Mouse (Mus musculus): ENCODE measurements around the gene Pcif1.
A peak's percentile ranks its signal among the peaks of the same experiment; 100 is the strongest.
"Not testable (repeated sequence)": the region's sequence is repeated elsewhere in the genome, so short reads cannot be mapped to it uniquely, and the experiment has no call there.

The Pcif1 gene

DNA sequence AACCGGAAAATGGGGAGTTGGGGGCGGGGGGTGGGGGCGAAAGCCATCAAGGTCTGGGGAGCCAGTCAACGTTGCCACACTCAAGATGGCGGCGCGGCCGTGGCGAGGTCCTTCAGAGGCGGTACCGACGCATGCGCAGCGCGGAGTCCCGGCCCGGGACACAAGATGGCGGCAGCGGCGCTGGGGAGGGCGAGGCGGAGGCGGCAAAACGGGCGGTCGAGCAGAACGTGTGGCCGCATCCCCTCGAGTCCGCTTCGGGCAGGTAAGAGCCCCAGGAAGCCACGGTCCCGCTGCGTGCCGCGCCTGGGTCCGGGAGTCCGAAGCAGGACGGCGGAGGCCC is at the start of gene Pcif1:
Gene Pcif1 (plus strand): TSS at position 77 of the 340 bp plus-strand sequence.
- DNase-seq, result peak; percentile 95

DNA sequence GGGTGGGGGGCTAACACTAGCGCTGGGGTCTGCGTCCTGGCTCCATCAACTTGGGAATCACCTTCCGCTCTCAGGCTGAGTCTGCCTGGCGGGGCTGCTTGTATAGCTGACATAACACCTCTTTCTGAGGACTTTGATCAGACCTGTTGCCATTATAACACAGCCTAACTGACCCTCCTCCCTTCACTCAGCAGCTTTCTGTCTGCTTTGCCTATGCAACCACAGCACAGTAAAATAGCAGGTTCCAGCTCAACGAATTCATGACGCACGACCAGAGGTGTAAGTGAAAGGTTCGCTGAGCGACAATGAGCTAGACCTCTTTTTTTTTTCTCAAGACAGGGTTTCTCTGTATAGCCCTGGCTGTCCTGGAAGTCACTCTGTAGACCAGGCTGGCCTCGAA is 48.1 kb upstream of the Pcif1 start:
- no peak for DNase-seq

DNA sequence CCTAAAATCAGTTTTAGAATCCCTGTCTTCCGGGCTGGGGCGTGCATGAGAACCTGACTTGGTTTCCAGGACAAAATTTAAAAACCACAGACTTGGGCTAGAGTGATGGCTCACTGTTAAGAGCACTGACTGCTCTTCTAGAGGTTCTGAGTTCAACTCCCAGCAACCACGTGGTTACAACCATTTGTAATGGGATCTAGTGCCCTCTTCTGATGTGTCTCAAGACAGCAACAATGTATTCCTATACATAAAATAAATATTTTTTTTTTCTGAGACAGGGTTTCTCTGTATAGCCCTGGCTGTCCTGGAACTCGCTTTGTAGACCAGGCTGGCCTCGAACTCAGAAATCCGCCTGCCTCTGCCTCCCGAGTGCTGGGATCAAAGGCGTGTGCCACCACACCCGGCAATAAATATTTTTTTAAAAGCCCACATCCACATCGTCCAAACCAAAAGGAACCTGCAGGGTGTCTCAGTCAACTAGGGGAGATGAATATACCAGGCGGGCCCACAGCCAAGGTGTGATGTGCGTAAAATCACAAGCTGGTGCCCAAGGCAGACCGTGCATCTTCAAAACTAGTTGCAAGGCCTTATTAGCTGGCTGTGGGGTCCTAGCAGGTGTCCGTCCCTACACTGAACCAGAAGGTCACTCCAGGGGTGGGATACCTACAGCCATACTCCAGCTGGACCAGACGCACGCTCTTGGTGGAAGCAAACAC is 46.9 kb upstream of the Pcif1 start:
- DNase-seq, result peak; percentile 61

DNA sequence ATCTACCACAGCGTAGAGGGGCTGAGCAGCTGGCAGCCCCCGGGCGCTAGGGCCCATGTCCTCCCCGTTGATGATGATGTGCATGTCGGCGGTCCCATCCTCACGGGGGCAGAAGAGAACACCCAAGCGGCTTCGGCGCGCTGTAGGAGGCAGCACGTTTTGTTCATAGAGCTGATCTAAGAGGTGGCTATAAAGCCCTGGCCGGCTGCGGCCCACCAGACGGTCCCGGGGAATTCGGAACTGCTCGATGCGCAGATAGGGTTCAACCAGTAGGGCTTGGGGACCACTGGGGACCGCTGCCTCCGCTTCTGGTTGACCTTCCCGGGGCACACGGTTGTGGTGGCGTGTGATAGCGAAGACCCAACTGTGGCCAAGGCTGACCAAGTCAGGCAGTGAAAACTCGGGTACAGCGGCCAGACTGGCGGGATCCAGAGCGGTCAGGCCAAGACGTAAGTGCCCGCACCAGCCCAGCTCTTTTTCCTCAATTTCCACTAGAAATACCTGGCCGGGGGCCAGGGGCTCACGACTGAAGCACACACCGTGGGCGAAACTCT is 46.3 kb upstream of the Pcif1 start, which contains the start of gene Ctsa:
Gene Ctsa (plus strand): TSS at position 126 of the 554 bp plus-strand sequence.
- DNase-seq, result peak; percentile 80

DNA sequence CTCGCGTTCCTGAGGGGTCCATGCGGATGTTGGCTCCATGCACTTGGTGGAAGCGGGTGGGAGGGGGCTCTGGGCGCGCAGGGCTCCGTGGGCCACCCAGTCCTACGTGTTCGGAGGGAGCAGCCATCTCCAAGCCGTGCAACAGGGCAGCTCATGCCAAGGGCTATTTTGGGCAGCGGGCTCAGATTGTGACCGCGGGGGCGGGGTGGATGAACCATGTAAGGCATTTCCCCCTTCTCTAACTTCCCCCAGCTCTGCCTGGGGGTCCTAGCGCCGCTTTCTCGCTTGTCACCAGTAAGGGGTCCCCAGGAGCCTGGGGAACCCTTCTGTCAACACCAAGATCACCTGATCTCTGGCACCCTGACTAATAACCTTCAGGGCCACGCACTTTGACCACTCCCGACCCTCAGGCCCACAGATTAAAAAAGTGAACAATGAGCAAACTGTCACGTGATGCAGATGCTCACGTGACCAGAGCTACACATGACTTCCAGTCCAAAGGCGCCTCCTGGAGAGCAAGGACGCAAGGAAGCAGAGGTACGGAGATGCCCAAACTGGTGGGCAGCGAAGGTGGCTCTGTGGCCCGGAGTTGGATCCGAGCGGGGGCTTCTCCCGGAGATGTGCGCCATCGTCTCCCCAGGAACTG is 45.7 kb upstream of the Pcif1 start, which contains the start of gene Neurl2:
Gene Neurl2 (minus strand): TSS at position 143 of the 646 bp plus-strand sequence.
- DNase-seq, result peak; percentile 95

DNA sequence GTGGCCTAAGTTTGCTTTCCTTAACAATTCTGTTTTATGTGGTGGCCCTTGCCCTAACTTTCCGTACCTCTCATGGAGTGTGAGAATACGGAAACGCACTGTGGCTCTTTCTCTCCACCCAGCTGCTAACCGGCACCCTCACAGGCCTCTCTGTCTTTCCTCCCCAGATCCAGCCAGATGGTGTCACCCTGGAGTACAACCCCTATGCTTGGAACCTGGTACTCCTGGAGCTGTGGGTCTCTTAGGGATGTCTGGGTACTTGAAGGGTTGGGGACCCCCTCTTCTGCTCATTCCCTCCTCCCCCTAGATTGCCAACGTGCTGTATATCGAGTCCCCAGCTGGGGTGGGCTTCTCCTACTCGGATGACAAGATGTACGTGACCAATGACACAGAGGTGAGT is 44.6 kb upstream of the Pcif1 start:
- DNase-seq, result no peak

DNA sequence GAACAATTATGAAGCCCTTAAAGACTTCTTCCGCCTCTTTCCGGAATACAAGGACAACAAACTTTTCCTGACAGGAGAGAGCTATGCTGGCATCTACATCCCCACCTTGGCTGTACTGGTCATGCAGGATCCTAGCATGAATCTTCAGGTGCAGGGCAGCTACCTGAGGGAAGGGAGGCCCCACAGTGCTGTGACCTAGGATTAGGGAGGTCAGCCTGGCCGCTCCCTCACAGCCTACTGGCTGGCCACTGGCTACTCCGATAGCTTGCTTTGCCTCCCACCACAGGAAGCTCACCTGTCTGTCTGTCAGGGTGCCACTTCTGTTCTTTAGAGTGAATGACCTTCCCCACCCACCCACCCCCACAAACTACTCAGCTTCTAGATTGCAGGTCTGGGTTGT is 43.9 kb upstream of the Pcif1 start:
- DNase-seq, result no peak

DNA sequence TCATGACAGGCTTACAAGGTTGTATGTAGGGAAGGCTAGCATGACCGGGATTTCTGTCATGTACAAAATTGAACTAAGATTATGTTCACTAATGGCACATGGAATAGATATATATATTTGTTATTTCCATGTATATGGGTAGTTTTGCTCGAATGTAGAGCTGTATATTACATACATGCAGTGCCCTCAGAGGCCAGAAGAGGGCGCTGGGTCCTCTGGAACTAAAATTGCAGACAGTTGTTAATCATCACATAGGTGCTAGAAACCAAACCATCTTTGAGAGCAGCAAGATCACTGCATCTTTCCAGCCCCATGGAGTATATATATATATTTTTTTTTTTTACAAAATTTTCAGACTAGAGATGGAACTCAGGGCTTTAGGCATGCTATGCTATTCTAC is 33.3 kb upstream of the Pcif1 start:
- no peak for DNase-seq

DNA sequence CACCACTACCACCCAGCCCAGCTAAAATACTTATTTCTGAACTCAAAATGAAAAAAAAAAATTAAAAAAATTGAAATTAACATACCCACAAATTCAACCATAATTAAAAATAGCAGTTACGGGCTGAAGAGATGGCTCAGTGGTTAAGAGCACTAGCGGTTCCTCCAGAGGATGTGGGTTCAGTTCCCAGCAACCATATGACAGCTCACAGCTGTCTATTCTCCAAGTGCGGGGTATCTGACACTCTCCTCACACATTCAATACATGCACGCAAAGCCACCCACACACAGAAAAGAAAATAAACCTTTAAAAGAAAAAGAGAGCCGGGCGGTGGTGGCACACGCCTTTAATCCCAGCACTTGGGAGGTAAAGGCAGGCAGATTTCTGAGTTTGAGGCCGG is 29.0 kb upstream of the Pcif1 start:
- DNase-seq, result no peak

DNA sequence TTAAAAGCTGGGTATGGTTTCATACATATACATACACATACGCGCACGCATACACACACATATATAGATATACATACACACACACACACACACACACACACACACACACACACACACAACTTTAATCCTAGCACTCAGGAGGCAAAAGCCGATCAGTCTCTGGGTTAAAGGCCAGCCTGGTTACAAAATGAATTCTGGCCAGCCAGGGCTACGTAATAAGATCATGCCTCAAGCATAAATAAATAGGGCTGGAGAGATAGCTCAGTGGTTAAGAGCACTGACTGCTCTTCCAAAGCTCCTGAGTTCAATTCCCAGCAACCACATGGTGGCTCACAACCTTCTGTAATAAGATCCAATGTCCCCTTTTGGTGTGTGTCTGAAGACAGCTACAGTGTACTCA is 23.5 kb upstream of the Pcif1 start:
- not testable (repeated sequence) for DNase-seq

DNA sequence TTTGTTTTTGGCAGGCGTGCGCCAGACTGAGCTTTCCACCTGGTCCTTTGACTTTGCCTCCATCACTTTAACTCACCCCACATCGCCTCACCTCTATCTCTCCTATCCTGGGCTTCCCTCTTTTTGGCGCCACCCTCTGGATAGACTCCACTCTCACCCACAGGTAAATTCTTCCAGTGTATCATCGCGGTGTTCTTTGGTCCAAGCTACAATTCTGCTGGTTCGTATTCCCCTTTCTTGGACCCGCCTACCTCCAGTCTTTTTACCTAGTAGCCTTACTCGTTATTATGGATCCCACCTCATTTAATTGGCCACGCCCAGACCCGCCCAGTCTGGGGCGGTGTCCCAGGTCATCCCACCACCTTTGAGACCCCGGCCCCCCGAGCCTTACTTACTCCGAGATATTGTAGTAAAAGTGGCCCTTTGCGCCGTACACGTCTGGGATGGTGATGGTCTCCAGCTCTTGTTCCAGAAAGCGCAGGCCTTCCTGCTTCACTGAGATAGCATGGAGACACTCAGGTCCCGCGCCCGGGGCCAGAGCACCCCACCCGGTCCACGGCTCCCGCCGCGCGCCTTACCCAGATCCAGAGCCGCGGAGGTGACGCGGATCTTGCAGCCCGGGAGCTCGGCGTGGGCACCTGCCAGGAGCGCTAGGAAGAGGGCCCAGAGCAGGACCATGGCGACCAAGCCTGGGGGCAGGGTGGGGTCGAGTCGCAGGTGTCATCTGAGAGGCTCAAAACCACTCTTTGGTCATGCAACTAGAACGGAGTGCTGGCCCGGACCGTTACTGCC is 22.6 kb upstream of the Pcif1 start:
- peak; percentile 55 for DNase-seq

DNA sequence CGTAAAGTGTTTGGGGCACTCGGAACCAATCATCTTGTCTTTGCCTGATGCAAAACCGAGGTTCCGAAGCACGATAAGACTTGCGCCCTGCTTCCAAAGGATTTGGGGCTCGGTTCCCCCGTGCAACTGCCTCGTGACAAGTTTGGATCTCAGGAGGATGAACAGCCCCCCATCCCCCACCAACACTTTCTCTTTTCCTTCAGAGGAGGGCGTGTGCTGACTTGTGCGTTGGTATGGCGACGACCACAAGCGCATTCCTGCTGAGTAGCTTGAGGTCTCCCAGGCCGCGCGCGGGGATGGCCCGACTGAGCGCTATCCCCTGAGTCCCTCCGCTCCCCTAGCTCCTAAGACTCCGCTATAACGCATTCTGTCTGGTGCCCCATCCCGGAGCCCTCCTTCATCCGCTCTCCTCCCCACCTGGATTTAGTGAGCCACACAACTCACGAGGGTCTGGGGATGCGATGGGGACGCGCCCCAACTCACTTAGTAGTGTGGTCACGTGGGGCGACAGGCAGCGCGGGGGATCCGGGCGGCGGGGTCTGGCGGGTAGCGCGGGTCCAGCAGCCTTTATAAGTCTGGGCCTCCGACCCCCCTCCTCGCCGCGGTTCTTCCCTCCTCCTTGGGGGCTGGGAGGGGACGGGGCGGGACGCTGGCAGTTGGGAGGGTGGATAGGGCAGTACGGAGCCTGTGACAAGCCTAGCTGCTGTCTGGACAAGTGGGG is 21.8 kb upstream of the Pcif1 start, which contains the start of gene Pltp:
Gene Pltp (minus strand): TSS at position 611 of the 721 bp plus-strand sequence.
- DNase-seq, result no peak

DNA sequence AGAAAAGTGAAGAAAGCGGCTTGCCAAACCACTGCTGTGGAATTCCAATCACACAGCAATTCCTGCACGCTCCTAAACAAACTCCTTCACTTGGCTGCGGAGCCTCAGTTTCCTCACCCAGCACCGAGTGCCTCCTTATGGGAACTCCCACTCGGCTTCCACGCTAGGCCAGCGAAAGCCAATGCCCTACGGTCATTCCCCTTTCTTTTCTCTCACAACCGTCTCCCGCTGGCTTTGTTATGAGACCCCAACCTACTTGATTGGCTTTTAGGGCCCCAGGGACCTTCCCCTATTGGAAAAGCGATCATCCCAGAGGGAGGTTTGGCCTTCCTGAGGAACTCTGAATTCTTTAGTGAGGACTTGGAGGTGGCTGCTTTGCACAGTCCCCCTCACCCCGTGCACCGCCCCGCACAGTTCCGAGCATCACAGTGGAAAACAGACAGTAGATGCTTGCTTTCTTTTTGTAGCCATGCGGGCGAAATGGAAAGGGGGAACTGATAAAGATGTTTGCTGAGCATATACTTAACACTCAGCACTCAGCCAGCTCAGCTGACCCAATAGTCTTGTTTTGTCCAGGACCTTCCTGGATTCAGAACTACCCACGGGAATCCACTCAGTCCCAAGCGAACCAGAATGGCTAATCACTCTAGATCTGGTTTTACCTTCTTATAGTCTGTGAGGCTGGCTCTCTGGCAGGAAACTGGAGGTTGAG is 21.1 kb upstream of the Pcif1 start:
- no peak for DNase-seq

DNA sequence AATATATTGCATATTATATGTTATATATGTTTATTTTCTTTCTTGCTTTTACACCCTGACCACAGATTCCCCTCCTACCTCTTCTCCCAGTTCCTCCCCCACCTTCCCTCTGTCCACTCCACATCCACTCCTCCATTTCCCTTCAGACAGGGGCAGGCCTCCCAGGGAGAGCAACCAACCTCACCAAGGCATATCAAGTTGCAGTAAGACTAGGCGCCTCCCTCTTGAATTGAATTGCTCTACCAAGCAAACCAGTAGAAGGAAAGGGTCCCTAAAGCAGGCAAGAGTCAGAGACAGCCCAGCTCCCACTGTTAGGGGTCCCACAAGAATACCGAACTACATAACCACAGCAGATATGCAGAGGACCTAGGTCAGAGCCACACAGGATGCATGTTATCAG is 19.9 kb upstream of the Pcif1 start:
- DNase-seq, result no peak

DNA sequence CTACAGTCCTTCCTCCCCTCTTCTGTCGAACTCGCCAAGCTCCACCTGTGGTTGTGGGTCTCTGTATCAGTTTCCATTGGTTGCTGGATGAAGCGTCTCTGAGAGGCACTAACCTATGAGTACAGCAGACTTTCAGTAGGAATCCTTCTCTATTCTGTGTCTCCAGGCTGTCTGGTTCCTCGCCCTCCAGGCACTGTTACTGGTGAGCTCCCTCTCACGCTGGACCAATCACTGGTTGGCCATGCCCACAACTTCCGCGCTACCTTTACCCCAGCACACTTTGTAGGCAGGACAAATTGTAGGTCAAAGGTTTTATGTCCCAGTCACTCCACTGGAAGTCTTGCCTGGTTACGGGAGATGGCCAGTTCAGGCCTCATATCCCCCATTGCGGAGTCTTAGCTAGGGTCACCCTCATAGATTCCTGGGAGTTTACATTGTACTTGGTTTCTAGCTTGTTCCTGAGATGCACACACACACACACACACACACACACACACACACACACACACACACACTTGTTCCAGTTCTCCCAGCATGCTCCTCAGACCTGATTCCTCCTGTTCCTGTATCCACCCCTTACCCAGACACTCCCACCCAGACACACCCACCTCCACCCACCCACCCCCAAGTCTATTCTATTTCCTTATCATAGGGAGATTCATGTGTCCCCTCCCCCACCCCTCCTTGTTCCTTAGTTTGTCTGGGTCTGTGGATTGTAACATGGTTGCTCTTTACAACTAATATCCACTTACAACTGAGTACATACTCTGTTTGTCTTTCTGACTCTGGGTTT is 19.3 kb upstream of the Pcif1 start:
- DNase-seq, result no peak

DNA sequence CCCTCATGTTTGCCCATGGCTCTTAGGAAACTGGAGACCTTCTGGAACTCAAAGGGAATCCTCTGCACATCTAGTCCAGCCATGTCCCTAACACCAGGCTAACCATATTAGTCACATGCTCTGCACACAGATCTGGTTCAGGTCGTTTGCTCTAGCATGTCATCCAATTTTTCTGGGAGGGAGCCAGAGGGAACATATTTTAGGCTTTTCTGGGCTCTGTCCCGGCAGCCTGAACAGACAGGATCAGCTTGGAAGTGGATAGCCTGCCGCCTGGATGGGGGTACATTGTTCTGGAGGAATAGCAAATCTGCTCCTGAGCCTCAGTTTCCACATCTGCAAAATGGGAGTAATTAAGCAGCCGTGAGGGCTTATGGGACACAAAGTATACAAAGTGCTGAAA is 18.0 kb upstream of the Pcif1 start:
- no peak for DNase-seq

DNA sequence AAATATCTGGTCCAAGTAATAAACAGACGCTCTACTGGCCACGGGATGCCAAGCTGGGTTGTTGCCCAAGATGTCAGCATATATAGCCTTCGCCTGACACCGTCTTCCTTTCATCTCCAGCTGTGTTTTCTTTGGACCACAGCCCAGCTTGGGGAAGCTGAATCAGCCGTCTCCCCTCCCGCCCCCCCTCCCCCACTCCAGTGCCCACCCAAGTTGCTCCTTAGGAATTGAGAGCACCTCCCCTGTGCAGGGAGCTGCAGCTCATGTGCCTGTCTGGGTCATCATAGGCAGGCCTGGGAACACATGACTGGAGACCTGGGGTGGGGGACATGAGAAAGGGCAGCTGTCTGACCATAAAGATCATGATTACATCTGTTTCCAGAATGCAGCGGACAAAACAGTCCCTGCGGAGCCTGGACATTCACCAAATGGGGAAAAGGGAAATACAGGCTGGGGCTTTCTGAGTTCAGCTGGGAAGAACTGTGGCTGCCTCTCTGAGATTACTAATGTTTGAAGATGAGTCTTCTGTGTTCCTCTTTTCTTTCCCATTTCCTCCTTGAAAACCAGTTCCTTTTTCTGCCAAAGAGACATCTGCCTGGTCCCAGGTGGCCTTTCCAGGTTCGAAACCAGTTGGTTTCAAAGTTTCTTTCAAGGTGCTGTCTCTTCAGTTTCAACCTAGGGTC is 16.8 kb upstream of the Pcif1 start:
- DNase-seq, result no peak

DNA sequence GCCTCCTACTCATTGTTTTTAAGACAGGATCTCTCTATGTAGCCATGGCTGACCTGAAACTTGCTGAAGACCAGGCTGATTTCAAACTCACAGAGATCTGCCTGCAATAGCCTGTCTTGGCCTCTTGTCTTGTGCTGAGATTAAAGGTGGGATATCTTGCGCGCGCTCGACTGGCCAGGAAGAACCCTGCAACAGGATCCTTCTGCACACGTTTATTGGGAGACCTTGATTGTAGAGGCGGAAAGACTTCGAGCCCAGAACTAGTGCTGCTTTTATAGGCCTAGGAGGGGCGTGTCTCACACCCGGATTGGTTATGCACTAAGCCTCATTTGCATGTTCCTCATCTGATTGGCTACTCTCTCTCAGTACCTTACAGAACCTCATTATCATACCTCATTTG is 15.7 kb upstream of the Pcif1 start:
- DNase-seq, result not testable (repeated sequence)

DNA sequence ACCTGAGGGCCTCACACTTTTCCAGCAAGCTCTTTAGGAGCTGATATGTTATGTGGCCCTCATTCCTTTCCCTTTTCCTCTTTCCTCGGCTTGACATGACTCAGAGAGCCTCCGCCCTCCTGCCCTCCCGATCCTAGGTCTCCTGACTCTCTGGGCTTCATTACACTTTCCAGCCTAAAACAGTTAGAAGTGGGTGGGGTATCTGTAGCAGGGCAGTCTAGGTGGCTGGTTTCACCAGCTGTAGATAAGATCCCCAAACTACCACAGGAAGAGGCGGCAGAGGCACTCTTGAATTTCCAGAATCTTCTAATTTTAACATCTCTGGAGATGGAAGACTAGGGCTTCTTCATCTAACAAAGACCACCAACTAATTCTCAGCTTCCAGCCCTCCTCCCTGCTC is 14.5 kb upstream of the Pcif1 start:
- DNase-seq, result no peak

DNA sequence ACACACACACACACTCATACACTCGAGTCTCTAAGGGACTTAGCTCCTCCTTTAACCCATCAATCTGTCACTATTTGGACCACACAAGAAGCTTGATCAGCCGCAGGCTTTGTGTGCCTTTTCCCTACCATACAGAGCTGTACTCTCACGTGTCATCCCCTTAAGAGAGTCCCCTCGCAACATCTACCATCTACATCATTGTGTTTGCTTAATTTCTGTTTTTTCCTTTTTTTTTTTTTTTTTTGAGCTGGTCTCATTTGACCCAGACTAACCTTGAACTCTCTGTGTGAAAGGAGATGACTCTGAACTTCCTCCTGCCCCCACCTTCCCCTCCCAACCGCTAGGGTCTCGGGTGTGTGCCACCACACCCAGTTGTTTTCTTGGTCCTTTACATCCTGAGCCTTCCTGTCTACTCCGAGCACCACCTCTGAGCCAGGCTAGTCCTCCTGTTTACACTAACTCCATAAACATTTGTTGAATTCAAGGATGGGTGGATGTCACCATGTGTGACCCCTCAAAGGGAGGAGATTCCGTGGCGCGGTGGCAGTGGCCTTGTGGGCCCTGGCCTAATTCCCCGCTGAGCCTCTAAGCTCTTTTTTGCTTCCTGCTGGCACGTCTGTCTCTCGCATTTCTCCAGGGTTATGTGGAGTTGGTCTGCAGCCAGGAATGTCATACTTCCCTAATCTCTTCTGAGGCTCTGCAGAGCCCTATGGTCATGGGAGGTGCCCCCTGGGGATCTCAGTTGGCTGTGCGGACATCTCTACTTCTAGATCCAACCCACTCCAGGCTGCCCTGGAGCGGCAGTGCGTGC is 12.2 kb upstream of the Pcif1 start:
- no peak for DNase-seq
